Mouse (Mus musculus): ENCODE measurements around the gene Etv5. TPM values are rescaled to one million over a fixed set of nuclear protein-coding genes. Genes with fewer than 3 reads are reported as not detected.

Gene Etv5
- total and polyA plus RNA-seq, 2 experiments from 2014 or later: 34.1 to 57.6 TPM

- no peak overlapping the region for H3K4me3 ChIP-seq (ENCODE audit: low read length)
These were observed 85.9 kb downstream of the Etv5 start for GRCm38 (mm10) chr16:22353639-22354038.

DNA sequence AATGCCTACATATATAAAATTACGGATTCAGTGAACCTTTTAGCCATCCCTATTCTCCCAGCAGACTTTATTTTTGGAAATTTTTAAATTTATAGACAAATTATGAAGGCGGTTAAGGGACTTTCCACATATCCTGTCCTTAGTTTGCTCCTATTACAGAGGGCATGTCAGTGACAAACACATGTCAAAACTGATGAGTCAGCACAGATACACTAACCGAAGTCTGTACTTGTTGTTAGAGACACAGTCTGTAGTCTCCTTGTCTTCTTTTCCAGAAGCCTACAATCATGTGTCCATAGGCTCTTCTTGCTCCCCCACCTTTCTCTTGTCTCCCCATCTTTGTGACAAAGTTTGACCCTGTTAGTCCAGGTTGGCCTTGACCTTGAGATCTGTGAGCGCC, 88.3 kb downstream of the Etv5 start:
- Histone ChIP-seq H3K9ac (replicated peaks; ENCODE audit: low read length) (no peak overlapping the region), H3K27ac (no peak overlapping the region), H3K4me1 (ENCODE audit: insufficient read depth, low read length) (no peaks in the 10 kb centered on the region), H3K9me3 (ENCODE audit: low read length) (no peaks in the 10 kb centered on the region), H3K27me3 (ENCODE audit: insufficient read depth, low read length) (no peaks in the 10 kb centered on the region), H3K4me3 (ENCODE audit: low read length) (no peak overlapping the region), H3K36me3 (ENCODE audit: insufficient read depth, low read length) (no peaks in the 10 kb centered on the region), H3K4me2 (ENCODE audit: low read depth, low read length) (no peak overlapping the region)
- TF ChIP-seq CTCF (IDR thresholded peaks at IDR 0.05; ENCODE audit: low read depth): no peak
- DNase-seq (ENCODE audit: low spot score) (no peak), ATAC-seq (no peak)
- WGBS: 96% methylated on average over 4 of the region's 4 CpGs

More at GRCm38 (mm10) chr16:22353639-22354038, 85.9 kb downstream of the Etv5 start:
- WGBS: 88% methylated on average over 3 of the region's 3 CpGs
- Histone ChIP-seq H3K9ac (replicated peaks; ENCODE audit: low read length) (no peak overlapping the region), H3K4me2 (ENCODE audit: low read depth, low read length) (no peak overlapping the region), H3K36me3 (ENCODE audit: insufficient read depth, low read length) (no peaks in the 10 kb centered on the region), H3K27ac (no peak overlapping the region), H3K27me3 (ENCODE audit: insufficient read depth, low read length) (no peaks in the 10 kb centered on the region), H3K4me1 (ENCODE audit: insufficient read depth, low read length) (peaks cover 5% of the 10 kb centered on the region; the same call in 1 of the 2 replicates), H3K9me3 (ENCODE audit: low read length) (no peaks in the 10 kb centered on the region)
- ATAC-seq: no peak
- DNase-seq (ENCODE audit: low spot score): no peak
- TF ChIP-seq CTCF (IDR thresholded peaks at IDR 0.05; ENCODE audit: low read depth): no peak

DNA sequence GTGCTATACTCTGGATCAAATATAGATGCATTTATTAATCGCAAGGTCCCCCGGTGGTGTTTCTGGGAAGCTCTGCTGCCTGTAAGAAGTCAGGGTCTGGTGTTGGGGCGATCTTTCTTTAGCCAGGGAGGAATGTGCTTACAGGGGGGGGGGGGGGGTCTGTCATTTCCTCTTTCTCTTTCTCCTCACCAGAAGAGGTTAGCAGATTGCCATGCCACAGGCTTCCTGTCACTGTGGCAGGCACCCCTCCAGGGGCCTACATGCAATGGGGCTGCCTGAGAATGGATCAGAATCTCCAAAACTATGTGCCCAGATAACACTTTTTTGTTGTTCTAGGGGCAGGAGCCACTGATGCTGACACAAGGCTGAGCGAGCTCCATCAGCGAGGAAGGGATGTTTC, 89.7 kb downstream of the Etv5 start:
- Histone ChIP-seq H3K9ac (replicated peaks; ENCODE audit: low read length) (no peak overlapping the region), H3K4me3 (ENCODE audit: low read length) (no peak overlapping the region), H3K4me1 (ENCODE audit: insufficient read depth, low read length) (no peaks in the 10 kb centered on the region), H3K9me3 (ENCODE audit: low read length) (no peaks in the 10 kb centered on the region), H3K27me3 (ENCODE audit: insufficient read depth, low read length) (no peaks in the 10 kb centered on the region), H3K27ac (no peak overlapping the region), H3K36me3 (ENCODE audit: insufficient read depth, low read length) (no peaks in the 10 kb centered on the region), H3K4me2 (ENCODE audit: low read depth, low read length) (no peak overlapping the region)
- no peak for ATAC-seq
- no peak for DNase-seq (ENCODE audit: low spot score)
- TF ChIP-seq CTCF (IDR thresholded peaks at IDR 0.05; ENCODE audit: low read depth): no peak
- WGBS: 84% methylated on average over 5 of the region's 5 CpGs

DNA sequence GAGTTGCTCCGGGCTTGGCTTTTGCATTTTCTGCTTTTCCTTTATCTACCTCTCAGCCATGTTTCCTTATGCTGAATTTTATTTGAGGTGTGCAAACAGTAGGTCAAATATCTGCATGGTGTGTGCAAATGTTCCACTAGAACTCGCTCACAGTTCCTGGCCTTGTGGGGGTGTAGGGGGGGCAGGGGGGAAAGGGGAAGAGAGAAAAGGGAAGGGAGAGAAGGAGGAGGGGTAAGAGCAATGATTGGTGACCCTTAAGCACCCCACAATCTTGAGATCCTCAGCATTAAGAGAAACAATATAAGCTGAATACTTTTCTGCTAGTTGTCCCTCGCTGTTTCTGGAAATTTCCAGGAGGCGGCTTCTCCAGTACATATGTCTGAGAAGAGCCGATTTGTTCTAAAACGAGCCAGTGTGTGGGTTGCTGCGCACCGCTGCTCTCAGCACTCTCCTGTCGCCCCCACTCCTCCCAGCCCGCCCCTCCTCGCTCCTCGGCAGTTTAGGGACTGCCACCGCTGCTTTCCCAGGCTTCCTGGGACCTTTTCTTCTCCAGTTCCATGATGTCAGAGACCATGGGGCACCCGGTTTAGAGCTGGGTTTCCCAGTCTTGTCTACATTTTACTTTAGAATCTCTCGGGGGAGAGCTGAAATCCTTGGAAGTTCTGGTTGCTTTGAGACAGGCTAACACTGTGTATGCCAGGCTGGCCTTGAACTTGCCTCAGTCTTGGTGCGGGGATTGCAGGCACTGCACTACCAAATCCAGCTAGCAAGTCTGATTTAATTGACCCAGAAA, 90.8 kb downstream of the Etv5 start:
- H3K4me2 ChIP-seq (ENCODE audit: low read depth, low read length): 0 out of 2 replicates have a peak overlapping the region, but pooled peaks have one; percentile 17
- no peak overlapping the region for H3K4me3 ChIP-seq (ENCODE audit: low read length)
- DNase-seq (ENCODE audit: low spot score) (no peak), ATAC-seq (no peak)
- no peaks in the 10 kb centered on the region for H3K36me3 ChIP-seq (ENCODE audit: insufficient read depth, low read length)
- no peak overlapping the region for H3K27ac ChIP-seq
- H3K9ac ChIP-seq (replicated peaks; ENCODE audit: low read length): no peak overlapping the region
- no peaks in the 10 kb centered on the region for H3K9me3 ChIP-seq (ENCODE audit: low read length)
- no peaks in the 10 kb centered on the region for H3K4me1 ChIP-seq (ENCODE audit: insufficient read depth, low read length)
- TF ChIP-seq CTCF (IDR thresholded peaks at IDR 0.05; ENCODE audit: low read depth): no peak
- 30% methylated on average over 16 of the region's 16 CpGs for WGBS
- H3K27me3 ChIP-seq (ENCODE audit: insufficient read depth, low read length): no peaks in the 10 kb centered on the region

- no peaks in the 10 kb centered on the region for H3K4me1 ChIP-seq (ENCODE audit: insufficient read depth, low read length)
- ATAC-seq (no peak), DNase-seq (ENCODE audit: low spot score) (no peak)
- no peak overlapping the region for H3K27ac ChIP-seq
- no peak overlapping the region for H3K4me2 ChIP-seq (ENCODE audit: low read depth, low read length)
- TF ChIP-seq CTCF (IDR thresholded peaks at IDR 0.05; ENCODE audit: low read depth): no peak
- no peak overlapping the region for H3K9ac ChIP-seq (replicated peaks; ENCODE audit: low read length)
- WGBS: 54% methylated on average over 4 of the region's 4 CpGs
- H3K27me3 ChIP-seq (ENCODE audit: insufficient read depth, low read length): no peaks in the 10 kb centered on the region
- no peaks in the 10 kb centered on the region for H3K9me3 ChIP-seq (ENCODE audit: low read length)
- H3K36me3 ChIP-seq (ENCODE audit: insufficient read depth, low read length): no peaks in the 10 kb centered on the region
- H3K4me3 ChIP-seq (ENCODE audit: low read length): no peak overlapping the region
These were observed 91.5 kb downstream of the Etv5 start for GRCm38 (mm10) chr16:22348014-22348413.

DNA sequence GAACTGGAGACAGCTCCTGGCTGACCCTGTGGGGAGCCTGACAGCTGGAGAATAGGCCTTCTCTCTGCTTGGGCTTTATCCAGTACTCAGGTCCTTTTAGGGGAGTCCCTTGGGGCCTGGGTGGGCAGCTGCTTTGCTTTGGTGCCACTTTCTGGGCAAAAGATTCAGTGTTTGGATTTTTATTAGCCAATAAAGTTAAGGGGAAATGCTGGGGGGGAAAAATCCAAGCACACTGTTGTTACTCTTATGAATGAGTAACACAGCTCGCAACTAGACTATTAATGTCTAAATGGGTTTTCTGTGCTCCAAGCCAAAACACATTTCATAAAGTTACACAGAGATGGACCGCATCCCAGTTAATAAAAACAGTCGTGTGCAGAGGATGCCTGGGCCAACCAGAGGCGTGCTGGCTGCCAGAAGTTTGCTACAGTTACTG, 98.3 kb downstream of the Etv5 start:
- H3K4me1 ChIP-seq (ENCODE audit: insufficient read depth, low read length): peaks cover 3% of the 10 kb centered on the region; the same call in 1 of the 2 replicates
- ATAC-seq (peak; percentile 63), DNase-seq (ENCODE audit: low spot score) (peak; percentile 70)
- no peaks in the 10 kb centered on the region for H3K27me3 ChIP-seq (ENCODE audit: insufficient read depth, low read length)
- H3K9ac ChIP-seq (replicated peaks; ENCODE audit: low read length): no peak overlapping the region
- H3K4me2 ChIP-seq (ENCODE audit: low read depth, low read length): no peak overlapping the region
- WGBS: 39% methylated on average over 4 of the region's 4 CpGs
- TF ChIP-seq CTCF (IDR thresholded peaks at IDR 0.05; ENCODE audit: low read depth): no peak
- no peaks in the 10 kb centered on the region for H3K9me3 ChIP-seq (ENCODE audit: low read length)
- no peaks in the 10 kb centered on the region for H3K36me3 ChIP-seq (ENCODE audit: insufficient read depth, low read length)
- H3K4me3 ChIP-seq (ENCODE audit: low read length): no peak overlapping the region
- H3K27ac ChIP-seq: no peak overlapping the region

DNA sequence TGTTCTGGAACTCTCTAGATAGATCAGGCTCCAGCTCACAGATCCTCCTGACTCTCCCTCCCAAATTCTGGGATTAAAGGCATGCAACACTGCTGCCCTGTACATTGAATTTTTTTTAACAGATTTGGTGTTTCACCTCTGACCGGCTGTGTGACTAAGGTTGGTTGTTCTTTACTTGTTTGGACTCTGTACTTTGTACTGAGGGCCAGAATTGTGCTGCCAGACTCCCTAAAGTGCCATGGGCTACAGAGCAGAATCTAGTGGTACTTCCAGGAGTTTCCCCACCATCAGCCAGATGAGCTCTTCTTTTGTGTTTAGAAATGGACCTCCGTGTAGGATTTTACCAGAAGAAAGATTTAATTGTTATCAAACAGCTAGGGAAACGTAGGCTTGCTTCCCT, 103.7 kb downstream of the Etv5 start:
- TF ChIP-seq CTCF (IDR thresholded peaks at IDR 0.05; ENCODE audit: low read depth): no peak
- no peak overlapping the region for H3K4me2 ChIP-seq (ENCODE audit: low read depth, low read length)
- ATAC-seq (no peak), DNase-seq (ENCODE audit: low spot score) (no peak)
- no peak overlapping the region for H3K27ac ChIP-seq
- H3K9ac ChIP-seq (replicated peaks; ENCODE audit: low read length): no peak overlapping the region
- 0 out of 2 replicates have a peak, but pooled peaks cover 7% of the 10 kb centered on the region for H3K9me3 ChIP-seq (ENCODE audit: low read length)
- no peaks in the 10 kb centered on the region for H3K4me1 ChIP-seq (ENCODE audit: insufficient read depth, low read length)
- no peaks in the 10 kb centered on the region for H3K36me3 ChIP-seq (ENCODE audit: insufficient read depth, low read length)
- 74% methylated on average over 3 of the region's 3 CpGs for WGBS
- no peaks in the 10 kb centered on the region for H3K27me3 ChIP-seq (ENCODE audit: insufficient read depth, low read length)
- no peak overlapping the region for H3K4me3 ChIP-seq (ENCODE audit: low read length)

Other genes starting within 250 kb of the Etv5 start
- gene Tra2b, start 173.7 kb downstream of the Etv5 start, total RNA-seq (2014; rRNA removed): 111 and 117 TPM in 2 replicates
- gene Tra2b, start 173.7 kb downstream of the Etv5 start, polyA plus RNA-seq (2015; fragmentation: Nextera tagmentation; extraction: Ambion mirVana): 202 and 205 TPM in 2 replicates
- 10.3 and 12.5 TPM in 2 replicates for gene Dgkg, start 217.5 kb upstream of the Etv5 start, total RNA-seq (2014; rRNA removed)
- gene Dgkg, start 217.5 kb upstream of the Etv5 start, polyA plus RNA-seq (2015; fragmentation: Nextera tagmentation; extraction: Ambion mirVana): 6.1 and 6.5 TPM in 2 replicates